Mouse (Mus musculus): ENCODE results near the gene Xirp1. TPM values are rescaled to one million over a fixed set of nuclear protein-coding genes. Genes with fewer than 3 reads are reported as not detected.

Xirp1 gene
- polyA plus RNA-seq, 1 experiment: 0.03 TPM

DNA sequence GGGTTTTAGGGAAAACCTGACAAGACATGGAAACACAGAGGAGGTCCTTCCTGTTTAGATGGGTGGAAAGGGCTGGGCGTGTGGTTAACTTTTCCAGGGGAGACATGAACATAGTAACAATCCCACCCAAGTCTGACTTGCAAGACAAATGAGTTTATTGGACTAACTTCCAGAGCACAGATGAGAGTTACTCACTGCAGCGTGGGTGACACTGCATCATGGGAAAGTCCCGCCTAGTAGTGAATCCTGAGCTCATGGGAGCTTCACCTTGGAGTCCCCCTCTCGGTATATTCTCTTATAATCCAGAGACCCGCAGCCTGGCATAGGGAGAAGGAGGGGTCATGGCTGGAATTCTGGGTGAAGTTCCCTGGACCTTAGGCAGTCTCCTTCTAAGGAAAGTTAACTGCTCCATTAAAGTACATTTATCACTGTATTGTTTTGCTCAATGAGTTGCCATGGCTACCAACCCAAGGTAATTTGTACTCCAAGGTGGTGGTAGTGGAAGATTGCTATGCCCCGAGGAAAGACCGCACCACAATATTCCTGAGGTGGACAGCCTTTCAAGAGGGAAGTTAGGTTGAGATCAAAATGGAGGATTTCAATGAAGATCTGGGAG is 14.1 kb downstream of the Xirp1 start:
- Histone ChIP-seq H3K4me1 (ENCODE audit: control insufficient read depth, insufficient read depth, low read length) (no peaks in the 10 kb centered on the region; the same call in 1 of the 2 replicates), H3K4me3 (replicated peaks; ENCODE audit: insufficient read depth, low read depth, low read length) (no peak overlapping the region), H3K27ac (ENCODE audit: insufficient read depth, low read length) (no peak overlapping the region), H3K27me3 (ENCODE audit: control insufficient read depth, insufficient read depth, low read length) (no peaks in the 10 kb centered on the region)
- 90% methylated on average over 7 of the region's 7 CpGs for WGBS
- no peak for TF ChIP-seq POLR2A (IDR thresholded peaks at IDR 0.05; ENCODE audit: borderline replicate concordance, insufficient read depth, low read length)
- TF ChIP-seq CTCF (IDR thresholded peaks at IDR 0.05; ENCODE audit: borderline replicate concordance, insufficient read depth, low read depth, low read length): no peak
- no peak for DNase-seq

DNA sequence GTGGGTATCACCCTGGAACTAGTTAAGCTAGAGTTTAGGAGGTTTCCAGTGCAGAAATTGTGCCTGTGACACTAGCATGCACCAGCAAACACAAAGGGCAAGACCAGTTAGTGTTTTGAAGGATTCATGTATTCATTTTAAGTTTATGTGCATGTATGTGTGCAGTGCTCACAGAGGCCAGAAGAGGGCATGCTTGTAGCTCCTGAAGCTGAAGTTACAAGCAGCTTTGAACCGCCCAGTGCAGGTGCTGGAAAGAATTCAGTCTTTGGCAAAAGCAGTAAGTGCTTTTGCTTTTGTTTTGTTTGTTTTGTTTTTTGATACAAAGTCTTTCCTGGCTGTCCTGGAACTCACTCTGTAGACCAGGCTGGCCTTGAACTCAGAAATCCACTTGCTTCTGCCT is 15.6 kb downstream of the Xirp1 start:
- Histone ChIP-seq H3K27ac (ENCODE audit: insufficient read depth, low read length) (no peak overlapping the region), H3K4me3 (replicated peaks; ENCODE audit: insufficient read depth, low read depth, low read length) (no peak overlapping the region), H3K27me3 (ENCODE audit: control insufficient read depth, insufficient read depth, low read length) (no peaks in the 10 kb centered on the region), H3K4me1 (ENCODE audit: control insufficient read depth, insufficient read depth, low read length) (no peaks in the 10 kb centered on the region; the same call in 1 of the 2 replicates)
- 91% methylated on average over 1 of the region's 1 CpGs for WGBS
- no peak for TF ChIP-seq CTCF (IDR thresholded peaks at IDR 0.05; ENCODE audit: borderline replicate concordance, insufficient read depth, low read depth, low read length)
- no peak for TF ChIP-seq POLR2A (IDR thresholded peaks at IDR 0.05; ENCODE audit: borderline replicate concordance, insufficient read depth, low read length)
- DNase-seq: no peak

DNA sequence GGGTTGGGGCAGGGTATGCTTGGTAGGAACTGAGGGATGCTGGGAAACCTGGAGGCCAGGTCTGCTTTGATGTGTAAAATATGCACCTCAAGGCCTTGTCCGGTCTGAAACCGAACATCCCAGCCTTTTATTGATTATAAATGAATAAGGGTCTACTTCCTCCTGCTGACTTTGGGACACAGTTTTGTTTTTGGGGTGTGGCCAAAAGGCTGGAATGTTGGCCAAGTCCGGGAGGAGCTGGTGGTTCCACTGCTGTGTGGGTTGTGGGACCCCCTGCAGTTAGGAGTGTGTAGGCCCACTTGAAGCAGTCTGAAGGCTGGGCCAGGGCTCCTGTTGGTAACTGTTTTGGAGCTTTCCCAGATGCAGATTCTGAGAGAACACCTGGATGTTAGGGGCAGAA is 17.5 kb downstream of the Xirp1 start:
- Histone ChIP-seq H3K4me3 (replicated peaks; ENCODE audit: insufficient read depth, low read depth, low read length) (no peak overlapping the region), H3K4me1 (ENCODE audit: control insufficient read depth, insufficient read depth, low read length) (peaks cover 2% of the 10 kb centered on the region; the same call in 1 of the 2 replicates), H3K27ac (ENCODE audit: insufficient read depth, low read length) (no peak overlapping the region), H3K27me3 (ENCODE audit: control insufficient read depth, insufficient read depth, low read length) (no peaks in the 10 kb centered on the region)
- no peak for DNase-seq
- WGBS: 64% methylated on average over 3 of the region's 3 CpGs
- TF ChIP-seq CTCF (IDR thresholded peaks at IDR 0.05; ENCODE audit: borderline replicate concordance, insufficient read depth, low read depth, low read length): no peak
- no peak for TF ChIP-seq POLR2A (IDR thresholded peaks at IDR 0.05; ENCODE audit: borderline replicate concordance, insufficient read depth, low read length)

DNA sequence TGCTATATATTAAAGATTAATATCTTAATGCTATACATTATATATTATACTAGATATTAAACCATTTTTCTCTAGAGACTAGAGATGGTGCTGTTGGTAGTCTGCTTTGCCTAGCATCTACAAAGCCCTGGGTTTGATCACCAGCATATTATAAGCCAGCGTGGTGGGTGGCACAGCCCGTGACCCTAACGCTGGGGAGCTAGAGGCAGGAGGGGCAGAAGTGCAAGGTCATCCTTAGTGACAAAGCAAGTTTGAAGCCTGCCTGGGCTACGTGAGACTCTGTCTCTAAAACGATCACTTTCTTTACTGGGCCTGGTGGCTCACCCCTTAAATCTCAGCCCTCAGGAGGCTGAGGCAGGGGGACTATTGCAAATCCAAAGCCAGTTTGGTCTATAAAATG is 20.5 kb downstream of the Xirp1 start:
- no peak for DNase-seq
- TF ChIP-seq CTCF (IDR thresholded peaks at IDR 0.05; ENCODE audit: borderline replicate concordance, insufficient read depth, low read depth, low read length) (no peak), POLR2A (IDR thresholded peaks at IDR 0.05; ENCODE audit: borderline replicate concordance, insufficient read depth, low read length) (no peak)
- Histone ChIP-seq H3K4me3 (replicated peaks; ENCODE audit: insufficient read depth, low read depth, low read length) (no peak overlapping the region), H3K27ac (ENCODE audit: insufficient read depth, low read length) (no peak overlapping the region), H3K4me1 (ENCODE audit: control insufficient read depth, insufficient read depth, low read length) (0 out of 2 replicates have a peak, but pooled peaks cover 5% of the 10 kb centered on the region), H3K27me3 (ENCODE audit: control insufficient read depth, insufficient read depth, low read length) (no peaks in the 10 kb centered on the region)
- 85% methylated on average over 5 of the region's 5 CpGs for WGBS

DNA sequence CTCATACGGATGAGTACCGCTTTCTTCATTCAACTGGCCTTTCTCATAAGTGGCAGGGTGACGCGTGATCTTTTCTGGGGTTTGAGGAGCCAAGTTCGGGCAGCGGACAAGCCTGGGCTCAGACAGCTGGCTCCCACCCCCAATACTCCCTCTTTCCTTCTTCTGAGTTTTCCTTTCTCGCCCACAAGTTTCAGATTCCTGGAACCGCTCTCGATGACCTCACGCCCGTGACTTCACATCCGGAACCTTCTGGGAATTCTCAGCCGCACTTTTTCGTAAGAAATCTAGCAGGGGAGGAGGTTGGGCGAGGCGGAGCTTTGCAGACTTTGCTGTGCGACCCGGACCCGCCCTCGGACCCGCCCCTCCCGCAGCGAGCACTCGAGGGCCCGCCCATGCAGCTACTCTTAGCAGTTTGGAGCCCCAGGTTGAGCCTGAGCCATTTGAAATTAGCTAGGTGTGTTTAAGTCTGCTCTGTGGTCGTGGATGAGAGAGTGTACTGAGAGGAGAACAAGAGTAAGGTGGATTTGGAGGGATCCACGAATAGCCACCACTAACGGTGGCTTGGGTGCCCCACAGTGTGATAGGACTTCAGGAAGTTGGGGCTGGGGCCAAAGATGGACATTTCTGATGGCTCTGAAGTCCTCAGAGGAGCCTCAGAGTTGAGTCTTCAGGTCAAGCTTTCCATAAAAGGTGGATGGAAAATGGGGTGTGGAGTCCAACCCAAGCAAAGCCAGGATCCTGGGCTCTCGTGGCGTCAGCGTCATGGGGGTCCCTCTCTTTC is 21.3 kb downstream of the Xirp1 start:
- no peaks in the 10 kb centered on the region for H3K27me3 ChIP-seq (ENCODE audit: control insufficient read depth, insufficient read depth, low read length)
- 13% methylated on average over 31 of the region's 31 CpGs for WGBS
- peak in 1 of 2 experiments; percentile 37 for DNase-seq
- H3K4me1 ChIP-seq (ENCODE audit: control insufficient read depth, insufficient read depth, low read length): 0 out of 2 replicates have a peak, but pooled peaks cover 5% of the 10 kb centered on the region
- no peak for TF ChIP-seq POLR2A (IDR thresholded peaks at IDR 0.05; ENCODE audit: borderline replicate concordance, insufficient read depth, low read length)
- no peak for TF ChIP-seq CTCF (IDR thresholded peaks at IDR 0.05; ENCODE audit: borderline replicate concordance, insufficient read depth, low read depth, low read length)
- H3K4me3 ChIP-seq (replicated peaks; ENCODE audit: insufficient read depth, low read depth, low read length): peak overlapping the region; percentile 47
- H3K27ac ChIP-seq (ENCODE audit: insufficient read depth, low read length): no peak overlapping the region

DNA sequence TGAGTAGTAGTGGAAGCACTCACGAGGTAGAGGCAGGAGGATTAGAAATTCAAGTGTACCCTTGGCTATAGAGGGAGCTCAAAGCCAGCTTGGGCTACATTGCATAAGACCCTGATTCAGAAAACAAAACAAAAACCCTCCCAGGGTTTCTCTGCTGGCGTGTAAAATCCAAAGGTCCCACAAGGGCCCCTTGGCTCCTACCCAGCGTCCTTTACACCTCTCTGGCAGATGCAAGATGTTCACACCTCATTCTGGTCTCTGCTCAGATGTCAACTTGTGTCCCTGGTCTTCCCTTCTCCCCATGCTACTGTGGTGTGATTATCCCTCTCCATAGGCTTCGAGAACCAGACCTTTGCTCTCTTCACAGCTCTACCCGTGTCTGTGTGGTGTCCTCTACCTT is 22.6 kb downstream of the Xirp1 start:
- TF ChIP-seq CTCF (IDR thresholded peaks at IDR 0.05; ENCODE audit: borderline replicate concordance, insufficient read depth, low read depth, low read length) (no peak), POLR2A (IDR thresholded peaks at IDR 0.05; ENCODE audit: borderline replicate concordance, insufficient read depth, low read length) (no peak)
- H3K27ac ChIP-seq (ENCODE audit: insufficient read depth, low read length): no peak overlapping the region
- no peak for DNase-seq
- H3K4me1 ChIP-seq (ENCODE audit: control insufficient read depth, insufficient read depth, low read length): 0 out of 2 replicates have a peak, but pooled peaks cover 5% of the 10 kb centered on the region
- no peaks in the 10 kb centered on the region for H3K27me3 ChIP-seq (ENCODE audit: control insufficient read depth, insufficient read depth, low read length)
- 85% methylated on average over 5 of the region's 5 CpGs for WGBS
- no peak overlapping the region for H3K4me3 ChIP-seq (replicated peaks; ENCODE audit: insufficient read depth, low read depth, low read length)

DNA sequence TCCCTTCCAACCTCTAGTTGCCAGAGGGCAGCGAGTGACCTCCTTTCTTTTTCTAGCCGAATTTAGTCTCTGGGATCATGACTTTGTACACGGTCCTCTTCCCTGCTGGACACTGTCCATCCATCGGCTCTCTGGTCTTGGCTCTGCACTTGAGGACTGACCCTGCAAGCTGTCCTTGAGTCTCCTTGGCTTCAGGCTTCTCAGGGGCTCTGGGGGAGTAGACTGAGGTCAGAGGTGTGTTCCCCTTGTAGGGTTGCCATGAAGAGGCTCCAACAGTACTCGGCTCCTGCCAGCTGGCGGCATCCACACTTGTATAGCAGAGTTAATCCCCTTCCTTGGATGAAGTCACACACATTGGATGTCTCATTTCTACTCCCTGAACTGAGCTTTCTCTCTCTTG is 23.8 kb downstream of the Xirp1 start:
- H3K27ac ChIP-seq (ENCODE audit: insufficient read depth, low read length): no peak overlapping the region
- TF ChIP-seq POLR2A (IDR thresholded peaks at IDR 0.05; ENCODE audit: borderline replicate concordance, insufficient read depth, low read length) (no peak), CTCF (IDR thresholded peaks at IDR 0.05; ENCODE audit: borderline replicate concordance, insufficient read depth, low read depth, low read length) (no peak)
- no peaks in the 10 kb centered on the region for H3K27me3 ChIP-seq (ENCODE audit: control insufficient read depth, insufficient read depth, low read length)
- WGBS: 30% methylated on average over 6 of the region's 6 CpGs
- peak in 1 of 2 experiments; percentile 15 for DNase-seq
- H3K4me3 ChIP-seq (replicated peaks; ENCODE audit: insufficient read depth, low read depth, low read length): no peak overlapping the region
- 0 out of 2 replicates have a peak, but pooled peaks cover 5% of the 10 kb centered on the region for H3K4me1 ChIP-seq (ENCODE audit: control insufficient read depth, insufficient read depth, low read length)

DNA sequence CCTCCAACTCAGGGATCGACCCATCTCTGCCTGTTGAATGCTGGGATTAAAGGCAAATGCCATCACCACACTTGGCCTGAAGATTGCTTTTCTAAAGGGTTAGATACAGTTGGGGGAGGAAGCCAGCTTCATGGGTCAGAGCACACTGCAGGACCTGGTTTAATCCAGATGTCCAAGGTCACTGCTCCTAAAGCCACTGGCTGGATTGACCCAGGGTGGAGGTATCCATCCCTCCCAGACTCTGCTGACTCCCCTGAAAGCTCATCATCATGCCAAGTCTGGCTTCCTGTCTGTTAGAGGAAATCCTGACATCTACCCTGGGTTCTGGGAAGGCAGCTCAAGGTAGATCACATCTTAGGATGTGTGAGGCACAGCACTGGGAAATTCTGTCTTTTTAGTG is 24.6 kb downstream of the Xirp1 start:
- TF ChIP-seq POLR2A (IDR thresholded peaks at IDR 0.05; ENCODE audit: borderline replicate concordance, insufficient read depth, low read length) (no peak), CTCF (IDR thresholded peaks at IDR 0.05; ENCODE audit: borderline replicate concordance, insufficient read depth, low read depth, low read length) (no peak)
- no peaks in the 10 kb centered on the region for H3K27me3 ChIP-seq (ENCODE audit: control insufficient read depth, insufficient read depth, low read length)
- WGBS: 78% methylated on average over 1 of the region's 1 CpGs
- 0 out of 2 replicates have a peak, but pooled peaks cover 5% of the 10 kb centered on the region for H3K4me1 ChIP-seq (ENCODE audit: control insufficient read depth, insufficient read depth, low read length)
- no peak overlapping the region for H3K4me3 ChIP-seq (replicated peaks; ENCODE audit: insufficient read depth, low read depth, low read length)
- H3K27ac ChIP-seq (ENCODE audit: insufficient read depth, low read length): no peak overlapping the region
- DNase-seq: no peak
